Mouse (Mus musculus): Measurements from ENCODE around the gene Sh2b3. TPM values are rescaled to one million over a fixed set of nuclear protein-coding genes. Genes with fewer than 3 reads are reported as not detected.
"Not testable (repeated sequence)": the region's sequence is repeated elsewhere in the genome, so short reads cannot be mapped to it uniquely, and the experiment has no call there.

Gene Sh2b3
- total RNA-seq, 1 experiment from 2014 or later = 81.7 TPM

DNA sequence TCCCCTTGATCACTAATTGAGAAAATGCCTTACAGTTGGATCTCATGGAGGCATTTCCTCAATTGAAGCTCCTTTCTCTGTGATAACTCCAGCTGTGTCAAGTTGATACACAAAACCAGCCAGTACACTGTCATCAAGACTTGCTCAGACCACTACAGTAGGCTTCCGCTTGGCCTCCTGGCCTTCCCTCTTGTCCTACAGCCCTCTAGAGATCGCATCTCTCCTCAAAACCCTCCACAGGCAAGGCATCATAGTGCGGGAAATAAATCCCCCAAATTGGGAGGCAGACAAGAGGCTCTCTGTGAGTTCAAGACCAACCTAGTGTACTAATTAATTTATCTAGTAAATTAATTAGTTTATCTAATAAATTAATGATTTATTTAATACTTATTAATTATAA lies 9.8 kb upstream of the Sh2b3 start:
- not testable (repeated sequence) for ATAC-seq (ENCODE audit: extremely low read depth, insufficient number of reproducible peaks, low FRiP score, poor library complexity, severe bottlenecking)

DNA sequence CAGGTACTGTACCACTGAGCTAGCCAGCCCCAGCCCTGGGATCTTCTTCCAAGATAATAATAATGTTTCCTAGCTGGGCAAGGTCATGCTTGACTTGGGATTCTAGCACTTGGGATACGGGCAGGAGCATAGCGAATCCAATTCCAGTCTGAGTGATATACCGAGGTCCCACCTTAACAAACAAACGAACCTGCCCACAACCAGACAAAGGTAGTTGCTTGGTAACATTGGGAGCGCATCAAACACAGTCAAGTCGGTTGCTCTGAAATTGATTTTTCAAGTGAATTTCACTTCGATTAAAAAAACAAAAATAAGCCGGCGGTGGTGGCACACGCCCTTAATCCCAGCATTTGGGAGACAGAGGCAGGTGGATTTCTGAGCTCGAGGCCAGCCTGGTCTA lies 8.9 kb upstream of the Sh2b3 start:
- ATAC-seq (ENCODE audit: extremely low read depth, insufficient number of reproducible peaks, low FRiP score, poor library complexity, severe bottlenecking) = no peak

DNA sequence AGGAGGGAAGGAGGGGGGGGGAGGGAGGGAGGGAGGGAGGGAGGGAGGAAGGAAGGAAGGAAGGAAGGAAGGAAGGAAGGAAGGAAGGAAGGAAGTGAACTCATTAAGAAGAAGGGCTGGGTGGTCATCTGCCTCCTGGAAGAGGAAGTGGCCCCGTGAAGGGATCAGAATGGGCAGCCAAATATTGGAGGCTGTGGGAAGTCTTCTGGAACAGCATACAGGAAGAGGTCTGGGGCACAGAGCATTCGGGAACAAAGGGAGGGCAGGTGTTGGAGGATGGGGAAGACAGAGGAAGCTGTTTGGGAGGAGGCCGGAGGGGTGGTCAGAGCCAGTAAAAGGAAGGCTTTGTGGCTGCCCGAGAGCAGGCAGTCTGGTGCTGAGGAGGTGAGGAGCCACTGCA lies 7.9 kb upstream of the Sh2b3 start:
- ATAC-seq (ENCODE audit: extremely low read depth, insufficient number of reproducible peaks, low FRiP score, poor library complexity, severe bottlenecking) = no peak

DNA sequence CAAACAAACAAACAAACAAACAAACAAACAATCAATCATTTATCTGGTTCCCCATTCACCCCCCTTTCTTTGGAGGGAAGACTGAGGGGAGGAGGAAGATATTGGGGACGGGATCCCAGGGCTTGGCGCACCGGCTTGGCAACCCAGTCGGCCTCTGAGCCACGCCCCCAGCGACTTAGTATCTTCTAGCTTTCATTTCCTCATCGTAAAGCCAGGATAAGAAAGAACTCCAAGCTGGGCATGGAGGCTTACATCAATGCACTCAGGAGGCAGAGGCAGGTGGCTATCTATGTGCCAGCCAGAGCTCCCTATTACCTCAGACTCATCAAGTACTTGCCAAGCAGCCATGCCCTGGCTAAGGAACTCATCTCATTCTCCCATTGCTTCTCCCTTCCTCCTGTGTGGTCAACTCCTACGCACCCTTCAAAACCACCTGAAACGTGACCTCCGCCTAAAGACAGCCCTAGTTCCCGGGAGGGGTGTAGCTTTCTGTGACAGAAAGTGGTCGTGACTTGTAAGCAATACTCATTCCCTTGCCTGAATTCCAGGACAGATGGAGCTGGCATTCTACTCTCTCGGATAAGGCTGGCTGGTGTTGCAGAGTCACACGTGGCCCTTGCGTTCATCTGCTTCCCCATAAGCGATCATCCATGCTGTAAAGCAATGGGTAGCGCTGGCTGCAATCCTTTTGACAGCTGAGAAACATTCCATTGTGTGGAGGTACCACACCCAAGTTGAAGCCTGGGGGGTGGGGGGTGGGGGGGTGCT lies 5.9 kb upstream of the Sh2b3 start:
- no peak for ATAC-seq (ENCODE audit: extremely low read depth, insufficient number of reproducible peaks, low FRiP score, poor library complexity, severe bottlenecking)

DNA sequence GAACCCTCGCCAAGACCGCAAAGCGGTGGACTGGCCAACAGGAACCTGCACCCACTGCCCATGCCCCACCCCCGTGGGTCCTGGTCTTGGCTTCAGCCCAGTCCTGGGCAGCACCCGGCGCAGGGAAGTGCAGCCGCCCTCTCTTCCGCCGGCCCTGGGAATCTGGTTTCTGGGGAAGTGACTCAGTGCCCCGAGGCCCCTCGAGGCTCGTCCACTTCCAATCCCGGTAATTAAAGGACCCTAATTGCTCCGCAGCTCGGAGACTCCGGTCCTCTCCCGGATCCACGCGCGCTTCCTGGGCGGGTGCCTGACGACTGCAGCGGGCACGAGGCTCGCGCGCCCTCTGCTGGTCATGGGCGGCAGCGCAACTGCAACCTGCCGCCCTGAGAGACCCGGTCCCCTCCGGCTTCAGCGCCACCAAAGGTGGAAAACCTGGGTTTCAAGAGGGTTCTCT lies 5.2 kb upstream of the Sh2b3 start:
- peak; percentile 52; the same call in 1 of the 2 replicates for ATAC-seq (ENCODE audit: extremely low read depth, insufficient number of reproducible peaks, low FRiP score, poor library complexity, severe bottlenecking)

DNA sequence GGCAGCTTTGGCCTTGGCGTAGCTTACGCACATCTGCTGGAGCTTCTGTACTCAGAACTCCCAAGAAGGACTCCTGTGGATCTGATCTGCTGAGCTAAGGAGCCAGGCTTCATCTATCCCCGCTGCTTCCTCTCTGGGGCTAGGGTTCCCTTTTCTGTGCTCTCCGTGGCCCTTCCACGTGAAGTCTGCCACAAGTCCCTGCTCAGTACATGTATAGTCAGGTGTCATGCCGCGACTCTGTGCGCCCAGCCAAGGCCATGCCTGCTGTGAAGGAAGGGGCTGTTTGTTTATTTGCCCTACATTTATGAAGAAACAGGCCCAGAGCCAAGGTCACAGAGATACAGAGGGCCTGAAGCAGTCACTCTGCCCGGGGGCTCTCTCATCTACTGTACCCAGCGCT lies 4.5 kb upstream of the Sh2b3 start:
- no peak for ATAC-seq (ENCODE audit: extremely low read depth, insufficient number of reproducible peaks, low FRiP score, poor library complexity, severe bottlenecking)

DNA sequence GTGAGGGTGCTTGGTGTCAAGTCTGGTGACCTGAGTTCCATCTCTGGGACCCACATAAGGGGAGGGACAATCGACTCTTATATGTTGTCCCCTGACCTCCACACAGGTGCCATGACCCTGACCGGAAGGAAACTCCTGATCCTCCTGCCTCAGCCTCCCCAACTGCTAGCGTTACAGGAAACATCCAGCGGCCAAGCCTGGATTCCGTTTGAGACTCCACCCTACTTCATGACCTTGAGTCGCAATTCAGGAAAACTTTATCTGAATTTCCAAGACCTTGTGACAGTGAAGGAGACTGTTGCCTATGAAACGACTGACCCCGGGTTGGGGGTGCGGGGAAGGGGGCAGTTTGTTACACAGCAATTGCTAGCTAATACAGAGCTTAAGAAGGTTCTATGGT lies 4.1 kb upstream of the Sh2b3 start:
- ATAC-seq (ENCODE audit: extremely low read depth, insufficient number of reproducible peaks, low FRiP score, poor library complexity, severe bottlenecking) = no peak

- ATAC-seq (ENCODE audit: extremely low read depth, insufficient number of reproducible peaks, low FRiP score, poor library complexity, severe bottlenecking) = no peak
Measured at GRCm38 (mm10) chr5:121839128-121839473, 1.7 kb upstream of the Sh2b3 start.

DNA sequence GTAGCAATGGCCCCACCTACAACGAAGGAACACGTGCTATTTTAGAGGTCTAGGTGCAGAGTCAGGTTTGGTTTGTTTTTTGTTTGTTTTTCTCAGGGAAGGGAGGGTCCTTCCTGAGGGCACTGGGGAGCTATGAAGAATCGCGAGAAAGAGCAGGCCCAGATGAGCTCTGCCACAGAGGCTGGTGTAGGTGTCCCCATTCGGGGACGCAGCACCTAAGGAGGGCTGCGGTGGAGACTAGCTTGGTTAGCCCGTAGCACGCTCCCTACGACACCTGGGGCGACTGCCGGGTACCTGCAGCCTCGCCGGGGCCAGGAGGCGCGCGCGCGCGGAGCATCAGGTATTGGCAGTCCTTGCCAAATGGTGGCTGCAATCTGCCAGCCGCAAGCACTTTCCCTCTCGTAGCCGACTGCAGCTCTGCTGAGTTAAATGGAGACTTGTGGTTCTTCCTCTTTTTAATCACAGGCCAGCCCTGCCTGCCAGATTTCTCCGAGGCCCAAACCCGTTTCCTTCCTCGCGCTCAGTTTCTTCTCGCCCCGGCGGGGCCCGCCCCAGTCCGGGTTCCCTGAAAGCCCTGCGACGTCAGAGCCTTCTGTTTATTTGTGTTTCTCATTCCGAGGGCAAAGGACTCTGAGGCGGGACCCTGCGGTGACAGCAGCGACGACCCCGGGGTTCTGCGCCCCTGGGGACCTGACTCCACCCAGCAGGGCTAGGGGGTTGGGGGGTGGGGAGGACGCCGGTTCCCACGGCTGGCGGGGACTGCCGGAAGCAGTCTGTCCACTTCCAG lies 1.1 kb upstream of the Sh2b3 start:
- peak; percentile 17 for ATAC-seq (ENCODE audit: extremely low read depth, insufficient number of reproducible peaks, low FRiP score, poor library complexity, severe bottlenecking)

DNA sequence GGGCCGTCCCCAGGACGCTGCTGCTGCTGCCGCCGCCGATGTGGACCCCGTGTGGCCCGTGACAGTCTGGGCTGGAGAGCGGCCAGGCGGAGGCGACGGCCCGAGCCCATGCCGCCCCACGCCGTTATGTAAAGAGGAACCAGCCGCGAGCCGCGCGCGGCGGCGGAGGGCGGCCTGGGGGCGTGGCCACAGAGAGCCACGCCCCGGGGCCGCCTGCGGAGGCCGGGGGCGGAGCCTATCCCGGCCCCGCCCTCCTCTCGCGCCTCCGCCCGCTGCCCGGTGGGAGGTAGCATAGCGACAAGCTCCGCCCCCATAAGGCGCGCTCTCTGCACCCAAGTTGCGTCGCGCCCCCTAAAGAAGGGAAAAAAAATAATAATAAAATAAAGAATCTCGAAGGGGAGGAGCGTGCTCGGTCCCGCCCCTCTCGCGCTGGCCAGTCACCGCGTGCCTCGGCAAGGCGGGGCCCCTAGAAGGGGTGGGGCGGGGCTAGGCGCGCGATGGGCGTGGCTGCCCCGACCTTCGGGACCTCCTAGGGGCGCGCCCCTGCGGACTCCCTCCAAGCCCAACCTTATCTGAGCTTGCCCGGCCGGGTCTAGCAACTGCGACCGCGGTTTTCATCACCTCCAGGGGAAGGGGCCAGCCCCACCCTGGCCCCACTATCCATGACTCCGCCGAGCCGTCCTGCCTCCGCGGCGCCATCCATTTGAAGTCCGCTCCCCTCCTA lies 592 bp downstream of the Sh2b3 start:
- ATAC-seq (ENCODE audit: extremely low read depth, insufficient number of reproducible peaks, low FRiP score, poor library complexity, severe bottlenecking) = peak; percentile 40

- peak; percentile 39 for ATAC-seq (ENCODE audit: extremely low read depth, insufficient number of reproducible peaks, low FRiP score, poor library complexity, severe bottlenecking)
Measured at GRCm38 (mm10) chr5:121835949-121836691, 1.3 kb downstream of the Sh2b3 start.

- ATAC-seq (ENCODE audit: extremely low read depth, insufficient number of reproducible peaks, low FRiP score, poor library complexity, severe bottlenecking) = no peak
Measured at GRCm38 (mm10) chr5:121834991-121835747, 2.3 kb downstream of the Sh2b3 start.

DNA sequence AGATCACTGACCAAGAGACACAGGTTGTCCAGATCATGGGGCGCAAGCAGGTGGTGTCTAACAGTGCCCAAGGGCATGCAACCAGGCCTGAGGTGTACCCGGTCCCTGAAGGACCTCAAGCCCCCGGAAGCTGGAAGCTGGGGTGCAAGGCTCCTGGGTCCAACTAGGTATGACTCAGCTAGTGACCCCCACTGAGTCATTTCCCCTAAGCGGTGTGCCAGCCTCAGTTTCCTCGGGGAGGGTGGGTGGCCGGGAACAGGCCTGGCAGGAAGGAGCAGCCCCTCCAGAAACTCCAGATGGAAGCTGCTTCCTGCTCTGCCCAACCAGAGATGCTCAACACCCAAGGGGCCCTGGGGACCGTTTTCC lies 3.2 kb downstream of the Sh2b3 start:
- ATAC-seq (ENCODE audit: extremely low read depth, insufficient number of reproducible peaks, low FRiP score, poor library complexity, severe bottlenecking) = no peak

- peak; percentile 22 for ATAC-seq (ENCODE audit: extremely low read depth, insufficient number of reproducible peaks, low FRiP score, poor library complexity, severe bottlenecking)
Measured at GRCm38 (mm10) chr5:121833572-121834240, 3.7 kb downstream of the Sh2b3 start.

DNA sequence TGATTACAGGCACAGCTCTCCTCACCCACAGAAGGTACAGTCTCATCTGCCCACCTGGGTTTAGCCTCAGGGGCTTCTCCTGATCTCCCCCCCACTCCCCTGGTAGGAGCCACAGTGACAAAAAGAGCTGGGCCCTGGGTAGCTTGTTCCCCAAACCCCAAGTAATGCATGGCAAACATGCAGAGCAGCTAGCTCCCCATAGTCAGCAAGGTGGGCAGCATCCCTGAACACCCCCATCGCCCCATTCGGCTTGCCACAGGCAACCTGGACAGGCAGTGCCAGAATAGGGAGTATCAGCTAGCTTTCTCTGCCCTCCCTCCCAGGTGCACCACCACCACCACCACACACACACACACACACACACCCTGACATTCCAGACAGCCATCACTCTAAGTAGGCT lies 4.3 kb downstream of the Sh2b3 start:
- no peak for ATAC-seq (ENCODE audit: extremely low read depth, insufficient number of reproducible peaks, low FRiP score, poor library complexity, severe bottlenecking)

- no peak for ATAC-seq (ENCODE audit: extremely low read depth, insufficient number of reproducible peaks, low FRiP score, poor library complexity, severe bottlenecking)
Measured at GRCm38 (mm10) chr5:121832376-121833155, 4.9 kb downstream of the Sh2b3 start.

DNA sequence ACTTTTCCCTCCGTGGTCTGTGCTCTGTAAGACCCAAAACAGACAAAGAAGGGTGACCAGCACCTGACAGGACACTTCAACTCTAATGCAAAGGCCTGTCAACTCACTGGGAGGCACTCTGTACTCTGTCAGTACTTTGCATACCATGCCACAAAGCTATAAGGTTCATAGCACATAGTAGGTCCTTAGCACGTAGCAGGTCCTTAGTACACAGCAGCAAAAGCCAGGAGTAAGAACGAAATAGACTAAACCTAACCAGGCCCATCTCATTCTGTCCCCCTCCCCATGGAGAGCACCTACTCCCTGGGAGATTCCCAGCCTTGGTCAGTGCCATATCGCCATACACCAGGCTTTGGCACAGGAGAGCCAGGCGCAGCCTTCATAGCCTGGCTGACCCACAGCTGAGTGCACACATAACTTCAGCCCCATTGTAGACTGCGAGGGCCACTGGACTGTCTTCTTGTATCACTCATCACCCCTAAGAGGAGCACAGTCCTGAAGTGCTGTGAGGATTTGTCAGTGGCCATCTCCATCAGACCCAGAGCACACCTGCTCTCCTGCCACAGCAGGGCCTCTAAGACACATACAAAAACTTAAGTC lies 6.3 kb downstream of the Sh2b3 start:
- ATAC-seq (ENCODE audit: extremely low read depth, insufficient number of reproducible peaks, low FRiP score, poor library complexity, severe bottlenecking) = no peak
